Mouse (Mus musculus) right cerebral cortex, adult 2 months (tissue): ENCODE measurements around the gene Crygb.
A peak's percentile ranks its signal among the peaks of the same experiment; 100 is the strongest.

Experiments used
- DNase-seq, 2 experiments: peaks; one replicate each; pipeline ENCODE4 v3.0.0; 2021 to 2022; ENCODE audit warnings: low spot score in 2 of 2

Gene Crygb

GRCm38 (mm10) chr1:65082188-65082587 is at the start of gene Crygb:
Crygb (minus strand) TSS chr1:65082288.
- no peak for DNase-seq

GRCm38 (mm10) chr1:65131671-65132070 is 49.6 kb upstream of the Crygb start:
- DNase-seq = no peak

GRCm38 (mm10) chr1:65130226-65130625 is 48.1 kb upstream of the Crygb start:
- no peak for DNase-seq

DNA sequence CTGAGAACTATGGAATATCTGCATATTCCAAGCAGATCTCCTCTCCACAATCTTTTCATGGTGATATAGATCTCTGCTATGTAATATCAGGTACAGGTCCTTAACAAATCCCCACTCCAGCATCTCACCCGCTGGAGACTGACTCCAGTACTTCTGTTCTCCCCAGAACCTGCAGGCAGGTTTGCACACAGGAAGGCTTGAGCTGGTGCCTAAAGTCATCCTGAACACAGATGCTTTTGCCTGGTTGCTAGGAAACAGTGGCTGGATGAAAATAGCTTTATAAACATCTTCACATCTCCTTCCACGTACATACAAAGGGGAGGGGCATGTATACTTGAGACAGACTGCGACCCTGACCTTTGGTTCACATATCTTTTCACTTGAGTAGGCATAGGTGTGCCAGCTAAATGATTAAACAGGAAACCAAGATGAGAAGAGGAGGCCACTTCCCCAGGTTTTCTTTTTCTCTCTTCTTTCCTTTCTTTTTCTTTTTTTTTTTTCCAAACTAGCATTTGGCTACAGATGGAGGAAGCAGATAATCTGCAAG is 47.6 kb upstream of the Crygb start:
- peak; percentile 15 to 18 for DNase-seq

DNA sequence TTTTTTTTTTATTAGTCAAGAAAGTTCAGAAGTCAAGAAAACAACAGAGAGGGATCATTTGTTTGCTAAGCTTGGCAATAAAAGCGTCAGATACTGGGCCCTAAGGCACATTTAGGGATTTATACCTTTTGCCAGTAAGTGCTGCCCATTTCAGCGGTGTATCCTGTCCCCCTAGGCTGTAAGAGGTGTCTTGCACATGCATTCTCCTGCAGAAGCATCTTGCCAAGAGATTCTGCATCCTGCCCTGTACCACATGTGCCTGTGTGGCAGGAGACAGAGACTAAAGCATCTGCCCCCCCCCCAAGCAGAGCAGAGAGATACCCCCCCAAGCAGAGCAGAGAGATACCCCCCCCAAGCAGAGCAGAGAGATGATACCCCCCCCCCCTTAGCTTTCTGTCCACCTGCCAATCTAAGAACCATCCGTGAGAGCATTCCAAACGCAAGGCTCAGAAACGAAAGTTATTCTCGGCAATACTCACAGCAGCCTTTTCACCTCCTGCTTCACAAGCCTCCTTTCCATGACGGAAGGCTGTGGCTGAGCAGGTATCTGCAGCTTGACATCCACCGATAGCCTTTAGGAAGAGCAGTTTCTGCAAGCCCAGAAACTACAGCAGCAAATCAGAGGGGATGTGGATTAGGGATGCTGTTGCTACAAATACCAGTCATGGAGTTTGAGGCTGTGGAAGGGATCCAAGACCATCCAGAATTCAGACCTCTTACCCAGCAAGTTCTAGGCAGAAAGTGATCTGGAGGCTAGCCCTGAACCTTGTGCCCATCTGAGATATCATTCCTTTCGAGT is 40.7 kb upstream of the Crygb start, which contains the start of gene D630023F18Rik:
Gene D630023F18Rik, minus strand, starts transcription at position 641 of the 799 bp plus-strand sequence.
- peak; percentile 41 to 43 for DNase-seq

DNA sequence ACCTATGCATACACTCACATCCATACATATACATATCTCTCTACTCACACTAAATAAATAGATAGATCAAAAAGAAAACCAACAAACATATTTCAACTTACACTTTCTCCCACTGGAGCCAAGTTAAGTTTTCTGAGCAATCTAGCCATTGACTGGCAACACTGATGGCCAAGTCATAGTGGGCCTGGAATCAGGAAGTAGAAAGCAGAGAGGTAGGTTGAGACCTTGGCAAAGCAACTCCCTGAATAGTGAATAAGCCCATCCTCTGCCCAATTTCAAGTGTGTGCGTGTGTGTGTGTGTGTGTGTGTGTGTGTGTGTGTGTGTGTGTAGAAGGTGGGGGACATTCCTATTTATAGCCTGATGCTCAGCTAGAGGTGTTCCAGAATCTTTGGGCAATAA is 37.4 kb upstream of the Crygb start, which contains the start of gene Gm28845:
Gene Gm28845, minus strand, starts transcription at position 121 of the 400 bp plus-strand sequence.
- no peak for DNase-seq

DNA sequence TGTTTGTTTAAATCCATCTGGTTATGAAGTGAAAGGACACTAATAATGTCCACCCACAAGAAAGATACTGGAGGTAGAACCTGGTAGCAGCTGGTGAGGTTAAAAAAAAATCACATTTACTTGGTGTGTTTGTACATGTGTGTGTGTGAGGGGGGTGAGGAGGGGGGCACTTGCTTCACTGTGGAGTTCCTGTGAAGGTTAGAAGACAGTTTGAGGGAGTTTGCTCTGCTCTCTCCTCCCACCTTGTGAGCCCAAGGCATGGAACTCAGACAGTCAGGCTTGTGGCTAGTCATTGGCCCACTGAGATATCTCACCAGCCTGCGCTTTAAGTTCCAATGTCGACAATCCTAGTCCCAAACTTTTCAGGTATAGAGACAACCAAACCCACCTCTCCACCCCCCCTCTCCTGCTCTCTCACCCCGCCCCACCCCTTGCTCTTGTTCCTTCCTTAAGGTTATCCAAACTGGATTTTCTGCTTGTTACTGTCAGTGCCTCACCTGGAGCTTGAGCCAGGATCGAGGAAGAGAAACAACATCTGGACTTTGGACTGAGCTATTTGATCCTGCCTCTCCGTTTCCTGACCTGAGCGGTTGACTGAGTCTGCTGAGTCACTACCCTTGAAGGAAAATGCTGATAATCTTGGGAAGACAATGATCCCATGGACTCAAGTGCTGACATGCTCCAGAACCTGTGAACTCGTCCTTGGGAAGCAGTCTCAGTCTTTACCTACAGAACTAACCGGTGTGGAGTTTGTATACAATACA is 36.2 kb upstream of the Crygb start:
- no peak for DNase-seq

DNA sequence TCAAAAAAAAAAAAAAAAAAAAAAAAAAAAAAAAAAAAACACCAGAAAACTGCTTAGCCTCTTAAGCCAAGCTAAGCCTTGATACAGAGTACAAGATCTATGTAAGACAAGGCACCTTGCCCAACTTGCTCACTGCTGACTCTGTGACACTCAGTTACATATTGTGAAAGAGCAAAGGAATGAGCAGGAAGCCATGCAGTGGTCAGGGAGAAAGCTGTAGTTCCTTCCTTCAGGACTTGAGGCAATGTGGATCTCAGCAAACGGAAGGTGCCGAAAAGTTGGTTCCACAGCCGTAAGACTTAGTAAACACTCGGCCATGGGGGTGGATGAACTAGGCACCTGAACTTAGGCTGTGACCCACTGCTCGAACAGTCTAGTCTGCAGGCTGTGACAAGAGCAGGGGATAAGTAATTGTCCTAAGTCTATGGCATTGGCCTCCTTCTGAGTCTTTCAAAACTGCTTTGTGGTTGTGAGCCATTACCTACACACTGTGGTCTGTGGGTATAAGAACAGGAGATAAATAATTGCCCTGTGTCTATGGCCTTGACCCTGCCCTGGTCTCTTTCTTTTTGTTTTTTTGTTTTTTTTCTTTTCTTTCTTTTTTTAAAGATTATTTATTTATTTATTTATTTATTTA is 31.6 kb upstream of the Crygb start:
- DNase-seq = no peak

GRCm38 (mm10) chr1:65112807-65113196 is 30.7 kb upstream of the Crygb start:
- no peak for DNase-seq

GRCm38 (mm10) chr1:65112031-65112806 is 30.1 kb upstream of the Crygb start:
- peak; percentile 63 to 84 for DNase-seq

DNA sequence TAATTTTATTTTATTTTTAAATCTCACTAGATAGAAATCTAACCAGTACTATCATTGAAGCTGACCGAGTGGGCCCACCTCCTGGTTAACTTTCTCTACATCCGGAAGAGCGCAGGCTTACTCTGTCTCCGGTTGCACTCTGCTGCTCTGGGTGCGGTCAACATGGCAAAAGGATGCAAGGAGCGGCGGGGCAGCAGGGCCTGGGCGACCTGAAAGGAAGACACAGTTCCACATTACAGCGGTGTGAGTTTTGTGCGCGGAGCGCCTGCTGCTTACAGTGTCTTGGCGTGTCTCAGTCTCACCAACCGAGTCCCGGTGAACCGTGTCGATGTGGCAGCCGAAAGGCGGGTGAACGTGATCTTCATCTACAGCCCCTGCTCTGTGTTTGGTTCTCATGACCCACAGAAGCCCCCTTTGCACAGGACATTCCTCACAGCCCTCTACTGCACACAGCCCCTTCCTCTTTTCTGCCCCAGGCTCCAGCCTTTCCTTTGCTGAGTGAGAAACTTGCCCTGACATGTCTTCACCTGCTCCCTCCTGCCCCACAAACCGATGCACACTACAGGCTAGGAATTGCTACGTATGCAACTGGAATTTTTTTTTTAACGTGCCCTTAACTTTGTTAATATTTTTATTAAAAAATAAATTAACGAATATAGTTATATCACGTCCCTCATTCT is 27.8 kb upstream of the Crygb start:
- no peak for DNase-seq

- no peak for DNase-seq
Measured at GRCm38 (mm10) chr1:65109196-65109595, 27.1 kb upstream of the Crygb start.

GRCm38 (mm10) chr1:65107654-65108279 is 25.7 kb upstream of the Crygb start:
- DNase-seq = no peak

- DNase-seq = no peak
Measured at GRCm38 (mm10) chr1:65103273-65103672, 21.2 kb upstream of the Crygb start, which contains the start of gene Cryga. Cryga (minus strand) TSS chr1:65103373.

- no peak for DNase-seq
Measured at GRCm38 (mm10) chr1:65096953-65097352, 14.9 kb upstream of the Crygb start.

DNA sequence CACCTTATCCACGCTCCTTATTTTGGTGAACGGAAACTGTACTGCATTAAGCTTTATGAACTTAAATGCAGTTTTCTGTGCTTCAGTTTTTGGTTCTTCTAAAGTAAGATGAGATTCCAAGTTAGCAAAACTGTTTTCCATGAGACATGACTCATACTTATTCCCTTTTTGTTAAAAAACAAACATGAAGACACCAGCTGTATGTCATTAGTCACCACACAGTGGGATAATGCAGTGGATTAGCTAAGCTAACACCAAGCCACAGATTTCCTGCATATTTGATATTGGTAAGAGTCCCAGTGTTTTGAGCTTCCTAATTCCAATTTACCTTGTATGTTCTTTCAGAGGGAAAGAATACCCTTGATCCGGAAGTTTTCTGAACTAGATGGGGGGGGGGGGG is 9.5 kb upstream of the Crygb start:
- DNase-seq = no peak

DNA sequence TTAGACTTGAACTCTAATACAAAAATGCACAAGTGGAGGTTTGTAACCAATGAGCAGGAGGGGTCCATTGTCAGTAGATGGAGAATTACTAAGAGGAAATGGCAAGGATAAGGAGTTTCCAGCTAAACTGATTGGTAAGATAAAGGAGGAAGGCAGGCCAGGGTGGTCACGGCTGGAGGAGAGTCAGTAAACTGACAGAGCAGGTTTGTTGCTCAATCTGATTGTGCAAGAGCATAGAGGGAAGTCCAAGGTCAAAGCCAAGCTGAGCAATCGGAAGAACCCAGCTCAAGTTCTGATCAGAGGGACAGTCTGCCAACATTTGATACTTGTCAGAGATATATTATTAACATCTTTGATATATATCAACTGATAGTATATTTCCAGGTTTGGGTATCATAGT is 8.3 kb upstream of the Crygb start:
- no peak for DNase-seq

DNA sequence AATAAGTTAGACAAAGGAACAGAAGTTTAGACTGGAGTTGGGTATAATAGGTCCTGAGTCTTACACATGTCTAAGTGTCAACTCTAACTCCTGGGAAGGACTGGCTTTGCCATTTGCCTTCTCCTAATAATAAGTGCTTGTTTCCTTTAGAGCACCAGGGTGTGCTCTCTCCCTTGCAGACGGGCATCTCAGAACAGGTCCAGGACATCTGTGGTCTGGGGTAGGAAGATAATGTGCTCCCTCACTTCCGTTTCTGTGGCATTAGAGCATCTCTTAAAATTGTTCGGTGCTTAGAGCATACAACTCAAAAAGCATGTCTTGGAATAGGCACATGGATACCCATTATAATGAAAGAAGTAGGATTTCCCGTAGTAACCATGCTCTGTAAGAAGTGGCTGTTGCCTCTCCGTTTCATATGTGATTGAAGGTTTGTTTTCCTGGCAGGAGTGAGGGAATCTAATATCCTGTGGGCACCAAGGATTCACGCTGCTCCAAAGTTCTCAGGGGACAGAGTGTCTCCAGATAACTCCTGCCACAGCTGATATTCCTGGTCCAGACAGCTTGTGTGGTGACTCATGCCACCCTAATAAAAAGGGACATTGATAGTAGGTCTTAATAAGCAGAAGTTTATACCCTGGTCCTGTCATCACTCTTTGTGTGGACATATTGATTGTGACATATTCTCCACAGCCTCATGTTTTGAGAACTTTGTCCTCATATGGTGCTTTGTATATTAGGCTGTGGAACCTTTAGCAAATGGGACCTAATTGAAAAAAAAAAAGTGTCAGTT is 6.7 kb upstream of the Crygb start:
- DNase-seq = no peak

- DNase-seq = no peak
Measured at GRCm38 (mm10) chr1:65075607-65076006, 6.5 kb downstream of the Crygb start.
